Mouse (Mus musculus) intestine, postnatal 0 days (tissue): ENCODE measurements around the gene Ninj1. TPM values are rescaled to one million over a fixed set of nuclear protein-coding genes. Genes with fewer than 3 reads are reported as not detected.

Source experiments
- ATAC-seq: fragments of 200-750 bp; cut with Nextera tagmentation; 2 replicates; pipeline ENCODE4 v1.8.0; 2017; ENCODE audit warnings: mild to moderate bottlenecking, moderate TSS enrichment, moderate library complexity
- H3K27ac ChIP-seq: fragments of 300-500 bp; sonication (generic); 2 replicates; pipeline ENCODE4 v1.5.1; 2014; ENCODE audit warnings: mild to moderate bottlenecking, low read depth, low read length, moderate library complexity
- H3K27me3 ChIP-seq: fragments of 300-500 bp; sonication (generic); replicated peaks from 2 replicates; pipeline ENCODE4 v1.6.1; 2014; ENCODE audit warnings: low read length, mixed read lengths; ENCODE audit not compliant: control insufficient read depth, insufficient read depth
- H3K36me3 ChIP-seq: fragments of 300-500 bp; sonication (generic); 2 replicates; pipeline ENCODE4 v1.6.1; 2014; ENCODE audit warnings: mild to moderate bottlenecking, moderate library complexity; ENCODE audit not compliant: control insufficient read depth, insufficient read depth
- H3K4me1 ChIP-seq: fragments of 300-500 bp; sonication (generic); replicated peaks from 2 replicates; pipeline ENCODE4 v1.6.1; 2014; ENCODE audit warnings: antibody characterized with exemption, low read length, mixed read lengths; ENCODE audit not compliant: control insufficient read depth, insufficient read depth
- H3K4me2 ChIP-seq: fragments of 300-500 bp; sonication (generic); replicated peaks from 2 replicates; pipeline ENCODE4 v1.6.1; 2014; ENCODE audit warnings: low read depth, mild to moderate bottlenecking, moderate library complexity
- H3K4me3 ChIP-seq: fragments of 300-500 bp; sonication (generic); 2 replicates; pipeline ENCODE4 v1.5.1; 2014; ENCODE audit warnings: low read depth, low read length
- H3K9ac ChIP-seq: fragments of 300-500 bp; sonication (generic); 2 replicates; pipeline ENCODE4 v1.6.1; 2014; ENCODE audit warnings: mild to moderate bottlenecking, low read depth, low read length
- H3K9me3 ChIP-seq: fragments of 300-500 bp; sonication (generic); 2 replicates; pipeline ENCODE4 v1.6.1; 2016; ENCODE audit warnings: mixed run types; ENCODE audit not compliant: control insufficient read depth
- CTCF ChIP-seq: sonication (generic); IDR thresholded peaks from 2 replicates; pipeline ENCODE4 v1.5.1; 2016; ENCODE audit warnings: low read depth, mild to moderate bottlenecking, control low read depth, antibody characterized with exemption, moderate library complexity
- WGBS: fragments of 180-500 bp; shearing (Covaris S2); extraction: QIAGEN DNeasy Blood & Tissue Kit; methylation state at CpG from one replicate; pipeline ENCODE4 v1.1.7; 2014; 5-methylcytosine and 5-hydroxymethylcytosine counted together
- polyA plus RNA-seq: library from polyadenylated mRNA; unstranded; fragments of >200 nt; fragmentation: Nextera tagmentation; extraction: Ambion mirVana; gene quantifications from 2 replicates; pipeline ENCODE4 v1.2.1, GENCODE M21; 2015

Gene Ninj1
- polyA plus RNA-seq, 1 experiment from 2014 or later = 108 TPM

GRCm38 (mm10) chr13:49183646-49184045, 3.6 kb upstream of the Ninj1 start:
- Histone ChIP-seq H3K27me3 (no peaks in the 10 kb centered on the region), H3K4me3 (no peak overlapping the region), H3K4me1 (no peaks in the 10 kb centered on the region; the same call in 1 of the 2 replicates), H3K27ac (no peak overlapping the region), H3K36me3 (no peaks in the 10 kb centered on the region), H3K4me2 (no peak overlapping the region), H3K9me3 (no peaks in the 10 kb centered on the region), H3K9ac (no peak overlapping the region)
- 57% methylated on average over 5 of the region's 5 CpGs for WGBS
- TF ChIP-seq CTCF = no peak
- no peak for ATAC-seq

DNA sequence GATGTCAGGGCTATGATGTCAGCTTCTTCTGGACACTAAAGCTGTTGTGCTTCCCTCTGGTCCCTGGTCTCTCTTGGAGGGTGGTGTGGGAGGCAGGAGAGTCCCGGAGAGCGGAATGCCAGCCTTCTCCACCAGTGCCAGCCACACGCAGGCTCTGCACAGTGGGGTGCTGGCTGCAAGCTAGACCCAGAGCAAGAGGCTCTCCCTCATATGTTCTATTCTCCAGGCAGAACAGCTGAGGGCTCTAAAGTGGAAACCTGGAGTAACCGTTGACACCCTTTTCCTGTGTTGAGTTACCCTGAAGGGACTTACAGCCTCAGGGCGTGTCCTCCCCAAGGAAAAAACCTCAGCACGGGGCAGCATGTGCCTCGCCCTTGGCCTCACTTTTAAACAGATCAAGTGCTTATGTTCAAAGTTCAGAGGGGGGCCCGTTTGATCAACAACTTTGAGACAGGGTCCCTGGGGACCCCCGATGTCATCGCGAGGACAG, 442 bp upstream of the Ninj1 start:
- peak overlapping the region; percentile 98 for H3K27ac ChIP-seq
- peak; percentile 46 for ATAC-seq
- peak overlapping the region; percentile 100 for H3K4me2 ChIP-seq
- H3K9me3 ChIP-seq = no peaks in the 10 kb centered on the region
- TF ChIP-seq CTCF = no peak
- peak overlapping the region; percentile 83; the same call in 1 of the 2 replicates for H3K9ac ChIP-seq
- 16% methylated on average over 11 of the region's 11 CpGs for WGBS
- H3K4me3 ChIP-seq = no peak overlapping the region; the same call in 1 of the 2 replicates
- H3K27me3 ChIP-seq = no peaks in the 10 kb centered on the region
- no peaks in the 10 kb centered on the region for H3K36me3 ChIP-seq
- H3K4me1 ChIP-seq = peaks cover 15% of the 10 kb centered on the region

GRCm38 (mm10) chr13:49188219-49188965, 1.1 kb downstream of the Ninj1 start:
- Histone ChIP-seq H3K4me1 (peaks cover 15% of the 10 kb centered on the region), H3K4me2 (peak overlapping the region; percentile 100), H3K27ac (peak overlapping the region; percentile 98; the same call in 1 of the 2 replicates), H3K27me3 (no peaks in the 10 kb centered on the region), H3K4me3 (peak overlapping the region; percentile 78), H3K9ac (peak overlapping the region; percentile 83), H3K9me3 (no peaks in the 10 kb centered on the region), H3K36me3 (peaks cover 4% of the 10 kb centered on the region; the same call in 1 of the 2 replicates)
- no peak for TF ChIP-seq CTCF
- ATAC-seq = no peak; the same call in 1 of the 2 replicates
- WGBS = 31% methylated on average over 15 of the region's 15 CpGs

- Histone ChIP-seq H3K27me3 (no peaks in the 10 kb centered on the region), H3K4me1 (peaks cover 15% of the 10 kb centered on the region), H3K36me3 (peaks cover 8% of the 10 kb centered on the region; the same call in 1 of the 2 replicates), H3K4me2 (peak overlapping the region; percentile 100), H3K4me3 (no peak overlapping the region), H3K27ac (peak overlapping the region; percentile 98; the same call in 1 of the 2 replicates), H3K9ac (no peak overlapping the region; the same call in 1 of the 2 replicates), H3K9me3 (no peaks in the 10 kb centered on the region)
- ATAC-seq = no peak
- TF ChIP-seq CTCF = no peak
- WGBS = 70% methylated on average over 2 of the region's 2 CpGs
Observed at GRCm38 (mm10) chr13:49188966-49189360, 1.7 kb downstream of the Ninj1 start.

DNA sequence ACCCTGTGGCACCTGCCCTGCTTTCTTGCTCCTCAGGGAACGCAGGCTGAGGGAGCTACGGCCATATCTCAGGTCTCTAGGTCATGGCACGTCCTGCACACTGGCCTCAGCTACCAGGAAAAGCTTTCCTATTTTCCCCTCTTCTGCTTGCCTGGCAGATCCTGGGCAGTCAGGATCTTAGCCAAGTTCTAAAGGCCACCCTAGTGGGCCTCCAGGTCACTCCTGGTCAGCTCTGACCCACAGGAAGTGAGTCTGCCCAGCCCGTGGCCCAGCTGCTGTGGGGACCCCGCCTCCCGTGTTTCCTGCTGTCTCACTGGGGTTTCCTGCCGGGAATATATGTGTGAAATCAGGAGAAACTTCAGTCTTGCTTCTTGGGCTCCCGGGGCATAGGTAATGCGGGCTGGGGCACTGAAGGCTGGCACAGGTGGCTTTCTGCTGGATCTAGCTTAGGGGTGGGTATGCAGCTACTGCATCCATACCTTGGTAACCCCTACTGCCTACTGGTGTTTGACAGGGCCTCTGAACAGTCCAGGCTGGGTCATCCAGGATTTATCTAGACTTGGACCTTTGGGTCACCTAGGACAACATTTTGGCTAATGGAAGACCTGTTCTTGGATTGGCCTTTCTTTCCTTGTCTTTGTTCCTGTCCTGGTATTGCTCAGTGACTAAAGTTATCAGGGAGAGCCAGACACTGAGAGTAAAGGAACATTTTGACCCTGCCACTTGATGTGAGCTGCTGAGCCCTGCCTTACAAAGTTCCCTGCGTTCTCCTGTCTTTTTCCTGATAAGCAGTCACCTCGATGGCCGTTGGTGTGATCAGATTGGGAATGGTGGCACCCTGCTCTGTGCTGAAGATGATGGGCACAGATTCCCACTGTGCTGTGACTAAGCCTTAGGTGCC, 2.9 kb downstream of the Ninj1 start:
- peak; percentile 4; the same call in 1 of the 2 replicates for ATAC-seq
- 49% methylated on average over 12 of the region's 12 CpGs for WGBS
- Histone ChIP-seq H3K27ac (peak overlapping the region; percentile 98), H3K4me1 (peaks cover 15% of the 10 kb centered on the region), H3K36me3 (peaks cover 15% of the 10 kb centered on the region), H3K9ac (0 out of 2 replicates have a peak overlapping the region, but pooled peaks have one; percentile 26), H3K4me2 (peak overlapping the region; percentile 41), H3K4me3 (no peak overlapping the region), H3K9me3 (no peaks in the 10 kb centered on the region), H3K27me3 (no peaks in the 10 kb centered on the region)
- TF ChIP-seq CTCF = no peak
